Mouse (Mus musculus) spleen, adult 2 months (tissue): ENCODE measurements around the gene Flot2.

Experiments
- CTCF ChIP-seq: fragments of 200-500 bp; IDR thresholded peaks from 2 replicates; pipeline ENCODE4 v1.5.1; 2011; ENCODE audit warnings: mild to moderate bottlenecking, inconsistent platforms; ENCODE audit not compliant: insufficient read depth, insufficient read length, insufficient replicate concordance; ENCODE audit errors: extremely low read depth
- POLR2A ChIP-seq: fragments of 200-500 bp; IDR thresholded peaks from 2 replicates; pipeline ENCODE4 v1.6.1; 2011; ENCODE audit warnings: low read depth, low read length, inconsistent platforms

- TF ChIP-seq POLR2A (no peak), CTCF (no peak)
Measured at GRCm38 (mm10) chr11:78069130-78069529, 31.4 kb downstream of the Flot2 start.
